Mouse (Mus musculus) 416B (cell line): ENCODE measurements around the gene Sult2a5.

Experiments used
- DNase-seq: peaks from one replicate; pipeline ENCODE4 v3.0.0; 2011; ENCODE audit warnings: low read depth

Sult2a5 gene

DNA sequence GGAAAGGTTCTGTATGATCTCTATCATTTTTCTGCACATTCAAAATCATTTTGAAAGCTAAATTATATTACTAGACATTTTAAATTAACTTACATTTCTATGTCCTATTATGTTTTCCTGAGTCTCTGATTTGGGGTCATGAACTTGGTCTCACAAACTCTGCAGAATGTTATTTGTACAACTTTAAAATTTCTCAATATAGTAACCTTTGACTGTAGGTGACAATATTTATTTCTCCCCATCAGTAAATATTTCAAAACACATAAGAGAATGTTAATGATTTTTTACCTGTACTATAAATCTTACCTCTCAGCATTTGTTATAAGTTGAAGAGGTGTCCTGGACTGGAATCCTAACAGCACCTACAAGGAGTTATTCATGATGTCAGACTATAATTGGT is at the start of gene Sult2a5:
Gene Sult2a5, plus strand, starts transcription at position 301 of the 400 bp plus-strand sequence.
- no peak for DNase-seq
